Mouse (Mus musculus) central nervous system, embryonic 11.5 days (tissue): ENCODE results near the gene Dph2. TPM values are rescaled to one million over a fixed set of nuclear protein-coding genes. Genes with fewer than 3 reads are reported as not detected.

Source experiments
- polyA plus RNA-seq: library from polyadenylated mRNA; depleted of rRNA; stranded (reverse); fragments of >200 nt; gene quantifications from 2 replicates; pipeline ENCODE4 v1.2.3, GENCODE M21; 2012; rRNA removed

Dph2 gene
- 19.1 and 19.3 TPM in 2 replicates for polyA plus RNA-seq

DNA sequence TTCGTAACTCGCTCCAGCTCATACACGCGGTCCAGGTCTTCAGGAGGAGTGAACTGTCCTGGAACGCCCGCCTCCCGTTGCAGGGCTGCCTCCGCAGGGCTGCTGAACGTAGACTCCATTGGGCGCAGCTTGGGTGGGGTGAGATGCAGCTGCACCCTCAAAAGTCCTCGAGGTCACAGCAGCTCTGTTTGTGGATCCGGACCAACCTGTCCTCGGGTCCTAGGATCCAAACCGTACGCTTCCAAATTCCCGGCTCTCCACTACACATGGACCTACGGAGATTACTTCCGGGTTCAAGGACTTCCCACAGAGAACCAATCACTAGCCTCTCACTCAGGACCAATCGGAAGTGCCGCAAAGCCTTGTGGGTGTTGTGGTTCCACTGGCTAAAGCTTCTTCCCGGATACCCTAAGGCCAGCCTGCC lies at the start of gene Dph2:
Dph2 (minus strand) TSS at position 295 of the 424 bp plus-strand sequence.

DNA sequence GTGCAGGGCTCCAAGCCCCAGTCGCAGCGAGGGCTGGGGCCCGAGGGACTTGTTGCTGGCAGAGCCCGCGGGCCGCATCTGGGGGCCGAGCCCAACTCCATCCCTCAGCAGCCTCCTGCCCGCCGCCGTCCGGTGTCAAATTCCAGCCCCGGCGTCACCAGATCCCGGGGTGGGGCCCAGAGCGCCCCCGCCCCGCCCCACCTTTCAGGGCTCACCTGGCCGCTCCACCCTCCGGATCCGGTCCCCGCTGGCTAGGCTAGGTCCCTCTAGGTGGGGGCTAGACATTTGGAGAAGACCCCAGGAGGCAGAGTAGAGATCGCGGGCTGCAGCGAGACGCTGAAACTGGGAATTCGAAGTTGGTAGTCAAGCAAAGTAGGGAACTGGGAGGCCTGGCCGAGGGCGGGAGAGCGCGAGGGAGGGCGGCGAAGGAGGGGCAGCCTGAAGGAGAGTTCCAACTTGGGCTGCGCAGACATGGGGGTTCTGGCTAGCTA lies 37.6 kb upstream of the Dph2 start, which contains the start of gene Artn:
Artn (minus strand) TSS at position 373 of the 491 bp plus-strand sequence.

DNA sequence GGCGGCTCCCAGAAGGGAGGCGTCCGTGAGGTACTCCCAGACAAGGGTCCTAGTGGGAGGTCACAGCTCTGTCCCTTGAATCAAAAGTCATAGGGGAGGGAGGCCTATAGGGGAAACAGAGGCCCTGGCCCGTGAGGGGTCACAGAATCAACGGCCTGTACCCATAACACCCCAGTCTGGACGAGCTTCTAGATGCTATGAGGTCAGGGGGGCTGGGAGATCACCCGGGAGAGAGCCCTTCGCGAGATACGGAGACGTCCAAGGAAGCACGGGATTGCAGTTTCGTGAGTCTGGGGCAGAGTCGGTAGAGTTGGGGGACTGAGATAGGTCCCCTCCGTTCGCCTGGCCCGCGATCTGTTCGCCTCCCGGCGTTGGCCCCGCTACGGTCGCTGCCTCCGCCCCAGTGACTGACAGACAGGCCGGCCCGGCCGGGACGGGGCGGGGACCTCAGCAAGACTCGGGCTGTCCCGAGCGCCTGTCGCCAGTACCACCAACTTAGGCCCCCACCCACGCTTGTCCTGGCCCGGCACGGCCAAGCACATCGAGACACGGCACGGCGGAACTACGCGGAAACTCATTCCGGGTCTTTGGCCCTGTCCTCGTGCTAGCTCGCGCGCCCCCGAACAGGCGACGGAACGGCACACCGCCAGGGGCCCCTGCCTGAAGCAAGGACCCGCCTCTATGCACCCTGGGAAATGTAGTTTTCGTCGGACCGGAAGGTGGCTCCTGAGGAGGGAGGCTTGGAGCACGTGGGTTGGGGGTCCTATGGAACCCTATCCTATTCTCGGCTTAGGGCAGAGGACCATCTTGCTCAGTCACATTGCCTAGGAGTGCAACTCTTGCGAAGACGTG lies 23.0 kb upstream of the Dph2 start, which contains the start of gene Ipo13:
Ipo13 (minus strand) TSS at position 409 of the 852 bp plus-strand sequence.

DNA sequence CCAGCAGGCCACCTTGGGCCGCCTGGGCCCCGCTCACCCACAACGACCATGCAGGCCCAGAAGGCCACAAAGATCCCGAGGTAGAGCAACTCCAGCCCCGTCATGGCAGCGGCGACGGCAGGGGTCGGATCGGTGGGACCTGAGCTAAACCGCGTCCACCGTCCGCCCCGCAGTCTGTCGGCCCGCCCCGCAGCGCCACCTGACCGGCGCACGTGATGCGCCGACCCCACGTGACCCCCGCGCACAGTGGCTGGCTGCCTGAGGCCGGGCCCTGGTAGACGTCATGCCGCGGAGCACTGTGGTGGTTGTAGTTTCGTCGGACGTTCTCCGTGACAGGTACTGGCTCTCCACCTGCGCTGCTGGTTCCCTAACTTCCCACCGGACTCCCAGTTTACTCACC lies 4.7 kb downstream of the Dph2 start, which contains the start of gene Atp6v0b:
Atp6v0b (minus strand) TSS at position 201 of the 400 bp plus-strand sequence.

DNA sequence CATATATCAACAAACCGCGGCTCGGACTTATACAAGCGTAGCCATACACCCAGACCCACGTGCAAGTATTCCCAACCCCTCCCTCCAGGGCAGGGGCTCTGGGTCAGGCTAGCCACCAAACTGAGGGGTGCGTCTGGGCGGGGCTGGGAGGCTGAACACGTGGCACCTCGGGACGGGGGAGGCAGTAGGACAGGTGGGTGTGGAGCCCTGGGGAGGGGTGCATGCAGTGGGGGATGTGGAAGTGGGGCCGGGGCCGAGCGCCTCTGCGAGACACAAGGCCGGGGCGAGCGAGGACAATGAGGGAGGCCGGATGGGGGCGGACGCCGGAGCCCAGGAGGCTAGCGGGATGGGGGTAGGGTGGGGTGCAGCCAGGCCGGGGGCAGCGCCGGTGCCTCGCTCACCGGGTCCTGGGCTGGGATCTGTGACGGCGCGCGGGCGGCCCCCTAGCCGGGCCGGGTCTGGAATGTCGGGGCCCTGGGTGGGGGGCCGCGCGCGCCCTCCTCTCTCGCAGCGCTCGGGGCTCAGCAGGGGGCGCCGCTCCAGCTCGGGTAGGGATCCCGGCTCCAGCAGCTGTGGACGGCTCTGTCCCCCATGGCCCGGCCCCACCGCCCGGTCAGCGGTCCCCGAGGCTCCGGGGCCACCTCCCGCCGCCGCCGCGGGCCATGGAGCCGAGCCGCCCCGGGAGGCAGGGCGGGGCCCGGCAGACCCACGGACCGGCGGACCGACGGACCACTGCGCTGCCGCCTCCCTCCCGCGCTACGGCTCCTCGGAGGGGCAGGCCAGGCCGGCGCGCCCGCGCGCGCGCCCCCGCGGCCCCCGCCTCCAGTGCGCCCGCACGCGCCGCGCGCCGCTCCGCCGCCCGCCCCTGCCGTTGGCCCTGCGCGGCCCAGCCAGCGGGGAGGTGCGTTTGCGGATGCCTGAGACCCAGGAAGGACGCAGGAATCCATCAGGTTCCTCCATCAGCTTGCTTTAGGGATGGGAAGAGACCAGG lies 8.8 kb downstream of the Dph2 start, which contains the start of gene B4galt2:
B4galt2 (minus strand) TSS at position 787 of the 991 bp plus-strand sequence.

DNA sequence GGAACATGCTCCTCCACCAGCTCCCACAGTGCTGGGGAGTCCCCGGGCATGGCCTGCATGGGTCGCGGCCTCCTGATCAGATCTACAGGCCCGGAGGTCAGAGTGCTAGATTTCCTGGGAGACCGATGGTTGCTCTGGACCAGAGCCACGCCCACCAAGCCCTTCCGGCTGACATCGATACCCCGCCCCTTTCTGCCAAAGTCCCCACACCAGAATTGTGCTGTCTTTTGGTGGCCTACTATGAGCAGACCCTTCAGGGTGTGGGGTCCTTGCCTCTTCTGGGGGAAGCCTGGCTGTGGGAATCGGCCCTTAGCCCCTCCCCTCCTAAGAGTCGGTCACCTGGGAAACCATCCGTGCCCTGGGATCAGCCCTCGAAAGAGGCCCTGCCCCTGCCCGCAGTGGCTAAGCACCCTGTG lies 19.4 kb downstream of the Dph2 start, which contains the start of gene Ccdc24:
Ccdc24 (minus strand) TSS at position 87 of the 416 bp plus-strand sequence.

Other genes starting within 250 kb of the Dph2 start
- gene Dmap1, start 209.8 kb downstream of the Dph2 start, polyA plus RNA-seq, result 61.1 and 69.8 TPM in 2 replicates
- gene Gm12845, start 167.6 kb downstream of the Dph2 start, polyA plus RNA-seq, result not detected in 2 replicates
- not detected in 2 replicates for gene Klf17, start 126.4 kb downstream of the Dph2 start, polyA plus RNA-seq
- gene Slc6a9, start 57.5 kb downstream of the Dph2 start, polyA plus RNA-seq, result 6.8 and 20.1 TPM in 2 replicates
- 6.0 and 10.4 TPM in 2 replicates for gene Ccdc24, start 19.5 kb downstream of the Dph2 start, polyA plus RNA-seq
- 46.8 and 71.0 TPM in 2 replicates for gene B4galt2, start 8.5 kb downstream of the Dph2 start, polyA plus RNA-seq
- gene Atp6v0b, start 4.7 kb downstream of the Dph2 start, polyA plus RNA-seq, result 191 and 197 TPM in 2 replicates
- 65.4 and 70.2 TPM in 2 replicates for gene Ipo13, start 23.0 kb upstream of the Dph2 start, polyA plus RNA-seq
- 0.18 and 2.0 TPM in 2 replicates for gene Artn, start 37.7 kb upstream of the Dph2 start, polyA plus RNA-seq
- gene St3gal3, start 242.9 kb upstream of the Dph2 start, polyA plus RNA-seq, result 14.0 and 19.6 TPM in 2 replicates